Mouse (Mus musculus): ENCODE results near the gene Gm20388.
"Not testable (repeated sequence)": the region's sequence is repeated elsewhere in the genome, so short reads cannot be mapped to it uniquely, and the experiment has no call there.

Gm20388 gene

GRCm38 (mm10) chr8:123924719-123925118 lies 4014.1 kb downstream of the Gm20388 start:
- DNase-seq (ENCODE audit: low read depth, low spot score): peak; percentile 95

- DNase-seq (ENCODE audit: low read depth, low spot score): no peak
These were observed 4015.0 kb downstream of the Gm20388 start for GRCm38 (mm10) chr8:123925671-123926070.

GRCm38 (mm10) chr8:123929026-123929425 lies 4018.4 kb downstream of the Gm20388 start:
- DNase-seq (ENCODE audit: low read depth, low spot score): no peak

- peak; percentile 100 for DNase-seq (ENCODE audit: low read depth, low spot score)
These were observed 4038.5 kb downstream of the Gm20388 start, which contains the start of gene Nup133 for GRCm38 (mm10) chr8:123948942-123949685. Gene Nup133, minus strand, starts transcription at chr8:123949265.

GRCm38 (mm10) chr8:123949686-123949986 lies 4039.0 kb downstream of the Gm20388 start:
- DNase-seq (ENCODE audit: low read depth, low spot score): no peak

- DNase-seq (ENCODE audit: low read depth, low spot score): peak; percentile 85
These were observed 4039.6 kb downstream of the Gm20388 start for GRCm38 (mm10) chr8:123950077-123950802.

GRCm38 (mm10) chr8:123953686-123954085 lies 4043.0 kb downstream of the Gm20388 start:
- DNase-seq (ENCODE audit: low read depth, low spot score): no peak

GRCm38 (mm10) chr8:123954246-123954645 lies 4043.6 kb downstream of the Gm20388 start:
- no peak for DNase-seq (ENCODE audit: low read depth, low spot score)

GRCm38 (mm10) chr8:123958130-123958529 lies 4047.5 kb downstream of the Gm20388 start:
- peak; percentile 77 for DNase-seq (ENCODE audit: low read depth, low spot score)

- DNase-seq (ENCODE audit: low read depth, low spot score): no peak
These were observed 4048.8 kb downstream of the Gm20388 start for GRCm38 (mm10) chr8:123959473-123959872.

GRCm38 (mm10) chr8:123960056-123960455 lies 4049.4 kb downstream of the Gm20388 start:
- DNase-seq (ENCODE audit: low read depth, low spot score): no peak

- not testable (repeated sequence) for DNase-seq (ENCODE audit: low read depth, low spot score)
These were observed 4049.9 kb downstream of the Gm20388 start for GRCm38 (mm10) chr8:123960556-123960955.

- DNase-seq (ENCODE audit: low read depth, low spot score): no peak
These were observed 4050.7 kb downstream of the Gm20388 start for GRCm38 (mm10) chr8:123961371-123961770.

GRCm38 (mm10) chr8:123966896-123967295 lies 4056.3 kb downstream of the Gm20388 start:
- DNase-seq (ENCODE audit: low read depth, low spot score): peak; percentile 66

- DNase-seq (ENCODE audit: low read depth, low spot score): no peak
These were observed 4062.9 kb downstream of the Gm20388 start for GRCm38 (mm10) chr8:123973495-123973894.

GRCm38 (mm10) chr8:123977499-123977898 lies 4066.9 kb downstream of the Gm20388 start:
- peak; percentile 60 for DNase-seq (ENCODE audit: low read depth, low spot score)

GRCm38 (mm10) chr8:123978166-123978838 lies 4067.7 kb downstream of the Gm20388 start:
- peak; percentile 79 for DNase-seq (ENCODE audit: low read depth, low spot score)

- no peak for DNase-seq (ENCODE audit: low read depth, low spot score)
These were observed 4068.3 kb downstream of the Gm20388 start for GRCm38 (mm10) chr8:123978926-123979325.

- no peak for DNase-seq (ENCODE audit: low read depth, low spot score)
These were observed 4069.6 kb downstream of the Gm20388 start for GRCm38 (mm10) chr8:123980239-123980638.

GRCm38 (mm10) chr8:123981674-123982073 lies 4071.0 kb downstream of the Gm20388 start:
- DNase-seq (ENCODE audit: low read depth, low spot score): peak; percentile 69

GRCm38 (mm10) chr8:123982291-123982793 lies 4071.7 kb downstream of the Gm20388 start:
- peak; percentile 18 for DNase-seq (ENCODE audit: low read depth, low spot score)

GRCm38 (mm10) chr8:123982826-123983400 lies 4072.3 kb downstream of the Gm20388 start, which contains the start of gene Abcb10:
Gene Abcb10, minus strand, starts transcription at chr8:123983122.
- DNase-seq (ENCODE audit: low read depth, low spot score): peak; percentile 93
